Mouse (Mus musculus) liver, adult 2 months (tissue): ENCODE measurements around the gene 1700037H04Rik.

Experiments
- CTCF ChIP-seq: fragments of 200-500 bp; IDR thresholded peaks from 2 replicates; pipeline ENCODE4 v1.5.1; 2011; ENCODE audit warnings: low read depth, low read length, control low read depth
- POLR2A ChIP-seq: fragments of 200-500 bp; IDR thresholded peaks from 2 replicates; pipeline ENCODE4 v1.6.1; 2011; ENCODE audit warnings: low read length, control low read depth; ENCODE audit not compliant: insufficient read depth; ENCODE audit errors: extremely low read depth

- TF ChIP-seq POLR2A (no peak), CTCF (no peak)
Measured at GRCm38 (mm10) chr2:131174700-131175099, 14.8 kb upstream of the 1700037H04Rik start.
